Mouse (Mus musculus) cerebral cortex, adult 2 months (tissue): Measurements from ENCODE around the gene Abl1.

Source experiments
- WGBS: fragments of 180-500 bp; shearing (Covaris S2); methylation state at CpG from one replicate; pipeline ENCODE4 v1.1.7; 2018; 5-methylcytosine and 5-hydroxymethylcytosine counted together

Gene Abl1

DNA sequence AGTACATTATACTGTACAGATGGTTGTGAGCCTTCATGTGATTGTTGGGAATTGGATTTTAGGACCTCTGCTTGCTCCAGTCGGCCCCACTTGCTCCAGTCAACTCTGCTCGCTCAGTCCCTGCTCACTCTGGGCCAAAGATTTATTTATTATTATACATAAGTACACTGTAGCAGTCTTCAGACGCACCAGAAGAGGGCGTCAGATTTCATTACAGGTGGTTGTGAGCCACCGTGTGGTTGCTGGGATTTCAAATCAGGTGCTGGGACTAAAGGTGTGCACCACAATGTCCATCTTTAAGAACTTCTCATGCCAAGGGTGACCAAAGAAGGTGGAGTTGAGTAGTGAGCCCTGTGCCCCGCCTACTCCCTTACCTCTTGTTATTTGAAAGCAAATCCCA lies 104.4 kb downstream of the Abl1 start:
- WGBS = 84% methylated on average over 6 of the region's 6 CpGs

DNA sequence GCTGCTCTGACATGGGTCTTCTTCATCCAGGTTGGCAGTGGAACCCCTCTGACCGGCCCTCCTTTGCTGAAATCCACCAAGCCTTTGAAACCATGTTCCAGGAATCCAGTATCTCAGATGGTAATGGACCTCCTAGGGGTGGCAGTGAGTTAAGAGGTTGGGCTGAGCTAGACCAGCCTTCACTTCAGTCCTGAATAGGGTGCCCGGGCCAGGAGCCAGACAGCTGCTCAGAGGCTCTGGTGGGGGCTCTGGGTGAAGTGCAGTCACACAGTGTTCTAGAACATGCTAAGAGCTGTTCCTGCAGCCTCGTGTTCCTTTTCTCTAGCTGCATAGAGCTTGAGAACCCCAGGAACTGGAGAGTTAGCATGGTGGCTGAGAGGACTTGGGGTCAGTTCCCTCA lies 108.8 kb downstream of the Abl1 start:
- WGBS = 71% methylated on average over 3 of the region's 3 CpGs

DNA sequence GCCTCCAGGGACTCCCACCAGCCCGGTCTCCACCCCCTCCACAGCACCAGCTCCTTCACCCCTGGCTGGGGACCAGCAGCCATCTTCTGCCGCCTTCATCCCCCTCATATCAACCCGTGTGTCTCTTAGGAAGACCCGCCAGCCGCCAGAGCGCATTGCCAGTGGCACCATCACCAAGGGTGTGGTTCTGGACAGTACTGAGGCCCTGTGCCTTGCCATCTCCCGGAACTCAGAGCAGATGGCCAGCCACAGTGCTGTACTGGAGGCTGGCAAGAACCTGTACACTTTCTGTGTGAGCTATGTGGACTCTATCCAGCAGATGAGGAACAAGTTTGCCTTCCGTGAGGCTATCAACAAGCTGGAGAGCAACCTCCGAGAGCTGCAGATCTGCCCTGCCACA lies 113.2 kb downstream of the Abl1 start:
- WGBS = 84% methylated on average over 9 of the region's 9 CpGs

DNA sequence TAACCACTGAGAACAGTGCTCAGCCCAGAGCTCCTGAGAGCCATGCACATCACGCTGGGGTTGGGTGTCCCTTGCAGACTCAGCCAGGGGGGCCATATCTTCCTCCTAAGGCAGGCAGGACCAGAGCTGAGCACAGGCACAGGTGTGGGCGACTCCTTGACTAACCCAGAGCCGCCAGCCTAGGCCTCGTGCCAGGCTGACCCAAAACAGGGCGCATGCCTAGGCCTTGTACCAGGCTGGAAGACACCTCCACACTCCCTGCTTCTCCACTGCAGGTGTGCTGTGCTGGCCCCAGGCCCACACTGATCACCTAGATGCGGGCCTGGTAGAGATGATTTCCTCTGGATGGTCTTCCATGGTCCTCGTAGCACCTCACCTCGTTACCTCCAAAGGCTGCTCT lies 114.6 kb downstream of the Abl1 start:
- 93% methylated on average over 8 of the region's 8 CpGs for WGBS

DNA sequence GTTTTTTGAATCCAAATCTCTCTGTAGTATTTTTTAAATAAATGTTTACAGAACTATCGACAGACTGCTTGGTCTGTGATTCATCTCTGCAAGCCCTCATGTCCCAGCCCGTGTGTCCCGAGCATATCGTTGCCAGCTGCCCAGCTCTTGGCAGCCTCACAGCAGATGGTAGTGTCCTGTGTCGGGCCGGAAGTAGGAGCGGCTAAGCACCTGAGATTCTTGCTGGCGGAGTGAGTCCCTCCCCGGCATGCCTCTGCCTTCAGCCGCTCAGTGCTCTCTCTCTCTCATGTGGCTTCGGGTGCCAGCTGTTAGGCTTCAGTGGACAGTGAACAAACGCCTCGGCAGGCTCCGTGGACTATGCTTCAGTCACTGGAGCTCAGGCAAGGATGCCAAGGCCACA lies 115.3 kb downstream of the Abl1 start:
- WGBS = 65% methylated on average over 14 of the region's 14 CpGs

DNA sequence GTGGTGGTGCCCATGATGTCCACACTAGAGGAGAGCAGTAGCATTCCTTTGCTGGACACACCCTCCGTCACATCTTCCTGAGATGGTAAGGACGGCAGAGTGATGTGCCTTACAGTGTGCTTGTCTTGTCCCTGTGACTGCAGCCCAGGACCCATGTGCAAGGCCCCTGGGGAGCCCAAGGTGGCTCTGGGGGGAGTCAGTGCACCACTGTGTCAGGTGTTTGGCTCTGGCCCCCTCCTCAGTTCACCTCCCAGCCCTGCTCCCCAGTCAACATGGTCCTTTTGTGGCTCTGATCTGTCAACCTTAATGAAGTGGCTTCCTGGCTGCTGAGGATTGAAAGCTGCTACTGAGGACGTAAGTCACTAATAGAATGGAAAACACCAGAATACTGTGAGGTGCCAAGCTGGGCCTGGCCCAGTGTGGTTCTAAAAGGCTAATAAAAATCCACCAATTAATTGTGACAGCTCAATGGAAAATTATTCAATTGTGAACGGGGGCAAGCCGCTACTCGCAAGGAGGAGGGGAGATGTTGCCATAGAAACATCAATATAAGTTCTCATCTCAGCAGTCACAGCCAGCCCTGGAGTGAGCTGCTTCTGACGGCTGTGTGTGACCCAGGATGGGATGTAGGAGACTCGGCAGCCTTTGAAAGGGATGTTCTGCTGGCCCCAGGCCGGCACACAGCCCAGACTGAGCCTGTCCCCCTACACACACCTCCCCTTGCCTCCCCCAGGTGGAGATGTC lies 118.6 kb downstream of the Abl1 start:
- WGBS = 70% methylated on average over 9 of the region's 9 CpGs

DNA sequence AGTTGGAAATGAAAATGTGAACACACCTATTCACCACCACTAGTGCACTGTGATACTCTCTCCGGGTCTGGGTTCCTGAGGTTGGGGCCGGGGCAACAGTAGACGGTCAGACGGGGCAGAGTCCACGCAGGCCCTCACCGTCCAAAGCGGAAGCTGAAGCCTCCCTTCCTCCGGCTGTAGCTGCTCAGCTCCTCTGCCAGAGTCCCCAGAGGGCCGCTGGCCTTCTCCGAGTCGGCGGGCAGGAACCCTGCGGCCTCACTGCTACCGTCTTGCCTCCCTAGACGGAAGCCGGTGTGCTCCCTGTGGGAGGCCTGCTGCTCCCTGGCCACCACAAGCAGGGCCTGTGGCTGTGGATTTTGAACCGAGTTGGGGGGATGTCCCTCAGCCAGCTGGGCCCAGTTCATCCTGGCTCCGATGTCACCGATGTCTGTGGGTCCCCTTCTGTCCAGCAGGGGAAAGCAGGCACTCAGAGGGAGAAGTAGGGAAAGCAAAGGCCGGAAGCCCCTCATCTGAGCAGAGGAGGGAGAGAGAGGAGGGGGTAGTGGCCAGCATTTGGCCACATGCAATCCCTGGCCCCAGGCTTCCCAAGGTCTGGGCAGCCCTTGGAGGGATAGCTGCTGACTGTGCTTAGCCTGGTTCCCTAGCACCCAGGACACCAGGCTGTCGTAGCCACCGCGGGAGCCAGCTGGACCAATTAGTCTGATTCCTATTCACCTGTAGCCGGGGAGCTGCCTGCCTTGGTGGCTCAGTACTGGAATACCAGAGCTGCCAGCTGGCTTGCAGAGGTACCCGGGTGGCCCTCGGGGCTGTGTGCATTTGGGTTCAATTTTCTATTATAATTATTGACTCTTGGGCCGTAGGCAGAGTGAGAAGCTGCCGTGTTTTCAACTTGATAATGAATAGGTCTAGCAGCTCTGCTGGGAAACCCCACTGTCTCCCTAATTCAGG lies 120.5 kb downstream of the Abl1 start:
- 61% methylated on average over 28 of the region's 28 CpGs for WGBS

DNA sequence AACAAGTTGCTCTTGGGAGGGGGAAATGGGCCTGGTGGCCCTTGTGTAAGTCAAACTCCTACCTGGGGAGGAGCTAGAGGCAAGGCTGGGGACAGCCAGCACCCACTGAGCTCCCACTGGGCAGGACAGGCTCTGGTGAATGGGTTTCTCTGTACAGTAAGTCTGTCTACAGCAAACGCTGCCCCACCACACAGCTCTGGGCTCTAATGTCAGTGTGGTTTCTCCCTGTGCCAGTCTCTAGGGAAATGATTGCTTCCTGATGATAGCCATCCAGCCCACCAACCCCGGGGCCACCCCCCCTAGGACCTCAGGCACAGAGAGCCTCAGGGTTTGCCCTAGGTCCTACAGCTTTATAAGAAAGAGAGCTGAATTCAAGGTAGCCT lies 121.2 kb downstream of the Abl1 start:
- 46% methylated on average over 2 of the region's 2 CpGs for WGBS

DNA sequence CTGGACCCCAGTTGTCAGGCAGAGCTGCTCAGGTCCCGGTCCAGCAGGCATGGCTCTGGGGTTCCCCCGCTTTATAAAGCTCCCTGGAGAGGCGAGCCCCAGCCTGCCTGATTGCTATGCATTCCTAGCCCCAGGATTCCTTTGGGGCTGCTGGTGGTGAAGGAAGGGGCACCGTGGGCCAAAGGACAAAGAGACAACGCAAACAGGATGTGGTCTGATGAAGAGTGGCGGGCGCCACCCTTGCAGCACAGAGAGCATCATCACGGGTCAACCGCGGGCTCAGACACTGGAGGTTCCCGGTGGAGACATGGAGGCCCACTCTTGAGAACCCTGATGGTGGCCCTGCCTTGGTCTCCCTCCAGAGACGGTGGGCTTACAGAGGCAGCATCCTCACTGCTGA lies 122.3 kb downstream of the Abl1 start, which contains the start of gene Qrfp:
TSS of gene Qrfp (minus strand) at position 137 of the 400 bp plus-strand sequence.
- WGBS = 75% methylated on average over 12 of the region's 12 CpGs

DNA sequence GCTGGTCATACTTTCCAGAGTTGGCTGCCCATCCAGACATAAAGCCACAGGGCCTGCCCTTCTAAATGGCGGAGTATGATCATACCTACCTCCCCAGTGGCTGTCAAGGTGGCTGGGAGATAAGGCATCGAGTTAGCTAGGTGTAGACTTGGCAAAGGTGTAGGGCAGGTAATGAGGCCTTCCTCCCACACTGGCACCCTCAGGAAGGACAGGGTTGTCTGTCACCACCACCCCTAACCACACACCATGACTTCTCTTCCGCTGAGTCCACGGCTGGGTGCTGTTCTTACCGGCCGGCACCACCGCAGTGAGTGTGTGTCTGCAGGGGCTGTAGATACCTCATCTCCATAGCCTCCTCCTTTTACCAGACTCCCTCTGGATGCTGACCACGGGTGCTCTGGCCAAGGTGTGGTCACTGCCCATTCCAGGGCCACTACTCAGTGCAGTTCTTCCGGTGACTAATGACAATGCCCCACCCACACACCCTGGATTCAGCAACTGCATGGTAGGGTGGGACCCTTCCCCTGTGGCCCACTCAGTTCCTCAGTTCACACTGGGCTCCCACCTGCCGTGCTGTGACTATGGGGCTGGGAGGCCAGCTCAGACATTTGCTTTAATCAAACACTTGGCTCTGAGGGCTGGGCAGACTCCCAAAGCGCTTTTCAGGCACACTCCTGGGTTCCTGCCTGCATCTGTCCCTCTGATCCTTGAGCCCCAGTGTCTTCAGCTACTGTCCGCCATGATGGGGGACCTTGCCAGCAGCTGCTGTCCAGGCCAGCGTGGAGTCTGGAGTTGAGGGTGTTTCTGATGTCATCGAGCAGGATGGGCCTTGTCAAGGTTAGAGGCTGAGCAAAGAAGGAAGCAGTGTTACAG lies 123.1 kb downstream of the Abl1 start:
- 84% methylated on average over 14 of the region's 14 CpGs for WGBS

DNA sequence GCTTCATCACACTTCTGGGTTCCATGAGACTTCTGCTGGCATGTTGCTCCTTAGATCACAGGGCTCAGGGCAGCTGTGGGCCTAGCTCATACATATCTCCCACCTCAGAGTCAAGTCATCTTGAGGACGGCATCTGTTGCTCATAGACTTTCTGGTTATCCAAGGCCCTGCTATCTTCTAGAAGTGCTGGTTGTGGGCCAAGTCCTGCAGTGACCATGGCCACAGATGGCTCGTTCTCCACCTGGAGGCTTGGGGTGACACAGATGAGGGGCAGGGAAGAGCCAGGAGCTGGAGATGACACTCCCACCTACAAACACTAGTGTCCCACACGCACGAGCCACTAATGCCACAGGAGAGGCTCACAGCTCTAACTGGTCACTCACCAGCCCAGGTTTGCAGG lies 125.5 kb downstream of the Abl1 start:
- 89% methylated on average over 4 of the region's 4 CpGs for WGBS

DNA sequence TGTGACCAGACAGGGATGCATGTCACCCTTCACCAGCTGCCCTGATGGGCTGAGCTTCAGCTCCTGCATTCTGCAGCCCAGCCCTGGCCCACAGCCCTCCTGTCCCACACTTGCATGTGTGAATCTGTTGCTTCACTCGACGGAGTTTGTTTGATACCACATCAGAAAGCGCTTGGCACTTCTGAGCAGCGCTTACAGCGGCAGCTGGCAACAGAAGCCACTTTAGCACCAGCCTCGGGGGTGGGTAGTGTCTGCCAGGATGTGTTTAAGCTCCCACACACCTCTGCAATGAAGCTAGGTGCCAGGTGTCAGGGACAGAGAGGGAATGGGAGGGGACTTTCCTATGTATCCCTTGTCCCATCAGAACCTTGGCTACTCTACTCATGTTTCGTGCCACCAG lies 126.5 kb downstream of the Abl1 start:
- 37% methylated on average over 7 of the region's 7 CpGs for WGBS

DNA sequence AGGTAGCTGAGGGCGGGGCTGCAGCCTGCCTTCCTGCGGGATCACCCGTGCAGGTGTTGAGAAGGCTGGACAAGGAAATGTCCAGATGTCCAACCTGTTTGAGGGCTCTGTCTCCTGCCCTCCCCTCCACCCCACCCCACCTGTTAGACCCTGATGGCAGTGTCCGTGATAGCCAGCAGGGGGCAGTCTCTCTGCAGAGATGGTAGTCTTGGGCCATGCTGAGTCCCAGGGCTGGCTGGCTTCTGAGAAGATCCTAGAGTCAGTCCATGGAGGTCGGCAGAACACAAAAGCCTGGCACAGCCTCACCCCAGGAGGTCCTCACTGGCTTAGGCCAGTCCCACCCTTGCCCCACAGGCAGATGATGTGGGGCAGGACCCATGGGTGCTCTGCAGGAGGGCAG lies 127.2 kb downstream of the Abl1 start:
- WGBS = 31% methylated on average over 5 of the region's 5 CpGs

DNA sequence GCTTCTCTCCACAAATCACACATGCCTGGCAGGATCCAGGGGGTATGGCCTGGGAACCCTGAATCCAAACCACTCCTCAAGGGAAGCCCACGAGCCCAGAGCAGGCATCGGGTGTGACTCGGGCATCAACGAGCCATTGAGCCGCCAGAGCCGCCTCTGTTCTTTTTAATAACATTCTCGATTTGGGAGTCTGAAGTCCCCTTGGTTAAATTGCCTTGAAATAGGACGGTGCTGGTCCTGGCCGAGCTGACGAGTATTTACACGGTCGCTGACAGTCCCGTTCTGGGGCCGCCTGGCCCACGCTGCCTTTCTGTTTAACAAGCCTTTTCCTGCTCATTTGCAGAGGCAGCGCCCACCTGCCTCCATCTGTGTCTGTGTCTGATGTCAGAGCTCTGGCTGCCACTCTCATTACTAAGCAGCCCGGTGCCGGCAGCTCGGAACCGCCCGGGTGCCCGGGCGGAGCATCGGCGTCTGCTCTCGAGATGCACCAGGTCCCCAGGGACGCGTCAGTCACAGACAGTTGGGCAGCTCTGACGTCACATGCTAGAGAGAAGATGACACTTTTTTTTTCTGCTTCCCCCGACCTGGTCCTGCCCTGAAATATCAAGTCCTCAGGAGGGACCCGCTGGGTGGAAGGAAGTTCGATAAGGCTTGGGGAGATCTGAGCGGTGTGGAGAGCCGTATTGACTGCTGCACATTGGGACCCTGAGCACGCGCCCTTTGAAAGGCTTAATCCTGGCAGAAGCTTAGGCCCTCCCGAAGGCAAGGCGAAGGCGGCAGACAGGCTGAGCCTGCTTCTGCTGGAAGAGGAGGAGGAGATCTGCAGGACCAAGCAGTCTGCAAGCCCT lies 134.6 kb downstream of the Abl1 start:
- 5% methylated on average over 39 of the region's 39 CpGs for WGBS

DNA sequence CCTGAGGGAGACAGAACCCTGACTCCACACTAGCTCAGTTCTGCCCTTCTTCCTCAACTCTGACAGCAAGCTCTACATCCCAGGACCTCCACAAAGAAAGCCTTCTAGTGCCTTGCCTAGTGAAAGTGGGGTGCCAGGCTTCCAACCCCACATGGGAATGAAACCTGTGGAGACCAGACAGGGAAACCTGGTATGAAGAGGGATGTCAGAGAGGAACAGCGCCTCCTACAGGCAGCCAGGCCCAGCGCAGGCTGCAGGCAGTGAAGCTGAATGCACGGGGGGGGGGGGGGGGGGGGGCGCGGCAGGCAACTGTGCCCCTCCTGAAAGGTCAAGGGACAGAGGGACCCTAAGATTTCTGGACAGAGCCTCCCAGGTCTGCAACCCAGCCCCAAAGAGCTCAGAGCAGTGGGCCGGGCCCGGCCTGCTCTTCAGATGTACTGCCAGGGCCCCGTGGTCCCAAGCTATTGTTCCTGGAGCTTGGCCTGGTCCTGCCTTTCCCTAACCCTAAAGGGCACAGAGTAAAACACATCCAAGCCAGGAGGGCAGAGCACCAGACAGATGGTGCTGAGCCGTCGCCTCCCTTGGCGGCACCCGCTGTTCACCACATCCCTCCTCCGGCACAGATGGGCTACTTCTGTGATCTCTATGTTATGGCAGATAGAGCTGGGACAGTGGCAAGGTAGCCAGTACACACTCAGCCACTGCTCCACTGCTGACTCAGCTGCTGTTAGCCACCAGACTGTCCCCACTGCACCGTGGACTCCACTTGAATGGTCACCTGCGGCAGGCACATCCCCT lies 136.0 kb downstream of the Abl1 start:
- 60% methylated on average over 12 of the region's 15 CpGs for WGBS

DNA sequence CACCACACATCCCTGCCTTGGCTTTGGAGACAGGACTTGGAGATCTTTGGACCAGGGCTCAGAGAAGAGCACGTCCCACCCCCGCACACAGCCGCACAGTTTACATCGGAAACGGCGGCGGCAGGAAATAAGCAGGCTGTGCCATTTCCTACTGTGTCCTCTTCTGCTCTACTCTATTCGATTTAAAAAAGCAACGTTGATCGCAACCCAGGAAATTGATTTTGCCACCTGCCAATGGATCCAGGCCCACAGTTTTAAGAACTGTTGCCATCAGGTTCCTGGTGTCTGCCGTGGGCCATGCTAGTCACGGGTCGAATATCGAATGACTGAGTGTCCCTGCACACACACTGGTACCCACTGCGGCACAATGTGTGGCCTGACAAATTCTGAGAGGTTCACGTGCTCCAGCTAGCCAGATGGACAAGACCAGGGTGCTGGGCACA lies 137.3 kb downstream of the Abl1 start:
- 54% methylated on average over 16 of the region's 16 CpGs for WGBS

DNA sequence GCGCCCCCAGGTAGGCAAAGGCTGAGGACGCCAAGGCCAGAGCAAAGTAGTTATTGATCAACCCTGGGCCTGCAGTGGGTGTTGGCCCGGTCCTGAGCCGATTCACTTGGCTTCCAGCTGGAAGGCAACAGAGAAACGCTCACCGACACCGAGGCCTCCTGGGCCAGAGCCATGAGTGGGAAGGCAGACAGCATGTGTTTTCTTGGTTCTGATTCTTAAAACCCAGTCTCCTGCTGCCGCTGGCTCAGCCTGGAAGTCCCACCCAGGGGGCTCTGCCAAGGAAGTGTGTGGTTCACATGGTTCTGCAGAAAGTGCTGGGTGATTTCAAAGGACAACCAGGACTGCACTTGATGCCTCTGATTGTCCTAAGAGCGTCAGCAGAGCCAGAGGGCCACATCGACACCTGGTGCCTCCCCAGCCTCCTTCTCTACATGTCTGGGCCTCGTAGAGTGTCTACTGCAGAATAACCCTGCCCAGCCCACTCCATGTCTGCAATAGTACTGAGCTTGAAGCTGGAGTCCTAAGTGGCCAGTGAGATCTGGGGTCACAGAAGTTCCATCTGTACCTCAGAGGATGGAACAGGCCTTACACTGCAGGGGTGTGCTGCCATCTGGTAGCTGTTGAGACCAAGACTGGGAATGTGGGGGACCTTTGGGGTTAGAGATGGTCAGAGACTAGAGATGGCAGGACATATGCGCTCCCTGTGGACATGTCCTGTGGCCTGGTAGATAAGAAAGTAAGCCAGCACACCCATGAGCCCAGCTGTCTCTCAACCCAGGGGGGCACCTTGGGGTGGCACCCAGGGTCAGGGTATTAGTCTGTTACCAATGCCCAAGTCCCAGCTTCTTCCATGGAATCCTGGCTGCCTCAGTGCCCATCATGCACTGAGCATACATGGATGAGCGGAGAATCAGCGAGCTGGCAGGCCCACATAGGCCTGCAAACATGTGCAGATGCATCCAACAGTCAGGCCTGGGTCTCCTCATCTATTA lies 138.2 kb downstream of the Abl1 start:
- WGBS = 63% methylated on average over 14 of the region's 14 CpGs

DNA sequence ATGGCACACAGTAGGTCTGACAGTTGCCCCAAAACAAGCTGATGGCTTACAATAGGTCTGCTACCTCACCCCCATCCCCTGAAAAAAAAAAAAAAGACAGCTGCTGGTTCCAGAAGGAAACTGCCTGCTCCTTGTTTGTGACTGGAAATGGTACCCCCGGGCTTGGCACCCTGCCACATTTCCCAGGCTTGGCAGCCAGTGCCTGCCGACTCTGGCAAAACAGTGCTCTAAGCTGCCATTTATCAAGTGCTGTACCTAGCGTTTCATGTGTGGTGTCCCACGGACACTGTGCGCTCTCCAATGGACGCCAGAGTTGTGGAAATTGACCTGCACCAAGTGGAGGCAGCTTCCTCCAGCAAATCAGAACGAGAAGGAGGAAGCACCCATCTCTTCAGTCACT lies 139.7 kb downstream of the Abl1 start:
- 27% methylated on average over 7 of the region's 7 CpGs for WGBS

DNA sequence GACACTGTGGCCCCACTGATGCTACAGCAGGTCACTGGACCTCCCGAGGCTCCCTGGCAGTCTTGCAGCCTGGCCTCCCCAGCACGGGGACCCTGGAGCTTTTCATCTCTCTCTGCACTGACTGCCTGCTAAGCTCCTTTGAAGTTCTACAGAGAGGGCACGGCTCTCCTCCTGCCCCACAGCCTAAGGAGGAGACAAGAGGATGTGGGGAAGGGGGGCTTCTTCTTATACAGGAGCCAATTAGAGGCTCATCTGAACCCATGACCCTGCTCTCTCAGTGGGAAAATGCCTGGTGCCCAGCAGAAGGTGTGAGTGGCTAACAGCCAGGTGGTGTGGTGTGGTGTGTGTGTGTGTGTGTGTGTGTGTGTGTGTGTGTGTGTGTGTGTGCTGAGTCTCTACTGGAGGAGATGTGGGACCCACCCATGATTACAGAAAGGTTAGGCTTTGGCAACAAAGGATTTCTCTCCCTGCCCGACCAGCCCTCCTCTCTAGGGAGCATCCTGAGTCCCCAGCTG lies 140.2 kb downstream of the Abl1 start:
- WGBS = 41% methylated on average over 4 of the region's 4 CpGs
